Mouse (Mus musculus) adrenal gland, postnatal 14 days (tissue): Measurements from ENCODE around the gene Fkbp5. TPM values are rescaled to one million over a fixed set of nuclear protein-coding genes. Genes with fewer than 3 reads are reported as not detected.
"Not testable (repeated sequence)": the region's sequence is repeated elsewhere in the genome, so short reads cannot be mapped to it uniquely, and the experiment has no call there.

Experiments used
- DNase-seq: peaks from one replicate; pipeline ENCODE4 v3.0.0; 2021; ENCODE audit warnings: mixed read lengths
- total RNA-seq: library from RNA; stranded (reverse); gene quantifications from 2 replicates; pipeline ENCODE4 v1.2.3, GENCODE M21; 2021

Fkbp5 gene
- total RNA-seq, 1 experiment from 2014 or later: 73.0 TPM

DNA sequence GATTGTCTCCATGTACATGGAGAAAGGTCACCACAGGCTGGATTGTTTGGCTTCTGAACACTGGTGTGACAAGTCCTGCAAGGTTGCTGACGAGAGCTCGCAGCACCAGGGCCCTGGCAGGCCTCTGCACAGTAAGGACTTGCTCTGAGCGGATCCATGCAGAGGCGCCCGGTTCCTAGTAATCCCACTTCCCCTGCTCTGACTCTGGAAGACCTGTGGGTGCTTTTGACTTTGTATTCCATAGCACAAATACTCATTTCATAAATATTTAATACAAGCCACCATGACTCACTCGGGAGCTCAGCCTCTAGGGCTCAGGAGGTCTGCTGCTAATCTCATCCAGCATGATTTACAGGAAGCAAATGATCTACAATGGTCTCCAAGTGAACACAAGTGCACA lies 97.7 kb downstream of the Fkbp5 start:
- DNase-seq: peak; percentile 21

GRCm38 (mm10) chr17:28418954-28419353 lies 98.4 kb downstream of the Fkbp5 start:
- peak; percentile 44 for DNase-seq

DNA sequence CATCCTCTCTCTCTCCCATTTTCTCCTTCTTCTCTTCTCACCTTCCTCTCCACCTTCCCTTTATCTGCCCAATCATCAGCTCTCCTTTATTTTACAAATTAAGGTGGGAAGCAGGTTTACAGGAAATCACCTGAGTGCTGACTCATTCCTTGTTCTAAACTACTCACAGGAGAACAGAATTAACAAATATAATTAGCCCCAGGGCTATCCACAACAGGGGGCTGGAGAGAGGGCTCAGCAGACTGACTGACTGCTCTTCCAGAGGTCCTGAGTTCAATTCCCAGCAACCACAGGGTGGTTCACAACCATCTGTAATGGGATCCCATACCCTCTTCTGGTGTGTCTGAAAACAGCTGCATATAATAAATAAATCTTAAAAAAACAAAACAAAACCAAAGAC lies 98.8 kb downstream of the Fkbp5 start:
- DNase-seq: not testable (repeated sequence)

DNA sequence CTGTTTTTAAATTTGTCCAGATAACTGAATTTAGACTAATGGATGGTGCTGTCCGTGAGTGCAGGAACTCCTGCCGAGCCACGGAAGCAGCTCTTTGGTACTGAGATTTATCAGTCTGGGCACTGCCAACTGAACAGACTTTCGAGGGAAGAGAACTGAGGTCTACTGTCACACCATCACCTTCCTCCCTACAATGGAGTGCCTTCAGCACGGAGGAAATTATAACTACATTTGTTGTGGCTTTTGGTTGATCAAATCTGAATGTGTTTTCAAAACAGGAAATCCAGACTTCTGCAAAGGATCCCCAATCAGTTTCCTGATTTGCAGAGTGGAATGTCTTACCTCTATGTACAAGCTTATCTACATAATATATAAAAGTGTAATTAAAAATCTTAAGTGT lies 99.6 kb downstream of the Fkbp5 start:
- no peak for DNase-seq

DNA sequence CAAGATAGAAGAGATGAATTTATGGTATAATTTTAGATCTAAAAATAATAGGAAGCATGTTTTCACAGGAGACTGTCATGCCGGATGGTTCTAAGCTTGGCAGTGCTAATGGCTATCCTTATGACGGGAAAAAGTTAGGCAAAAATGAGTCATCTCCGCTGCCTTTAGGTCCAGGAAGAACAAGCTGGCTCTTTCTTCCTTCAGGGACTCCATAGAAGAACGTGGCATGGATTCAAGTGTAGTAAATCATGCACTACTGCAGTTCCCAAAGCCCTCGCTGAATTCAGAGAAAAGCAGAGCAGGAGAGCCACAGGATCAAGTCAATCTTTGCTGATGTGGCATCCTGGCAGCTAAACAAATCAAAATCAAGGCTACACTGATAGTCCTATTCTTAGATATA lies 102.1 kb downstream of the Fkbp5 start:
- DNase-seq: peak; percentile 55

GRCm38 (mm10) chr17:28411381-28411960 lies 105.9 kb downstream of the Fkbp5 start:
- DNase-seq: peak; percentile 41

- no peak for DNase-seq
These were observed 106.6 kb downstream of the Fkbp5 start for GRCm38 (mm10) chr17:28410731-28411130.

GRCm38 (mm10) chr17:28408251-28408918 lies 108.9 kb downstream of the Fkbp5 start:
- DNase-seq: no peak

DNA sequence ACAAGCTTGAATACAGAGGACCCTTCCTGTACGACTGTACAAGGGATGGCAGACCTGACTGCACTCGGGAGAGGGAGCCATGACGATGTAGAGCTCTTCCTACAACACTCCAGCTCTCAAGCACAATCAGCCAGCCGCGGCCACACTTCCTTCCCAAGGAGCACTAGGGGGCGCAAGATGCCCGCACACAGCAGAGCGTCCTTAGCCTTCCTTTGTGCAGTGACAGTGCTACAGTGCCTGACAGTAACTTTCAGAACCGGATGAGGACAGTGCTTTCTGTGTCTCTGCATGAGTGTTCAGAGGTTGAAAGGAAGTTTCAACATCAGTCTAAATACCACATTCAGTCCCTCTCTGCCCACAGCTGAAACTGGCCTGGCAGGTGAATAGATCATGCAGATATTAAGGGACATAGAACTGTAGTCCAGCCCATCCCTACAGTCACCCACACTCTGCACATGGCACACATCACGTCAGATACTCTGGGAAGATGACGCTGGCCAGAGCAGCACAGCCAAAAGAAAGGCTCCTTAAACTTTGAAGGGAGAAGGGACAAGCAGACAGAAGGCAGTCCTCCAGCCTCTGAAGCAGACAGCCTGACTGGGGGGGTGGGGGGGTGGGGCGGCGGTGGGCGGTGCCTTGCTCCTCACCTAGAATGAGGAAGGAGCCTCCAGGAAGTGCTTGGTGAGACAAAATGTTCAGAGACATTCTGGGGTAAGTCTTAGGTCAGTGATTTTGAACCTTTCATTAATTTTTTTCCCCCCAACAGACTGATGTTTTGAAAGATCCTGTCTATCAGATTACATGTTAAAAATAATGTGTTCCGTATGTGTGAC lies 109.7 kb downstream of the Fkbp5 start:
- peak; percentile 90 for DNase-seq

DNA sequence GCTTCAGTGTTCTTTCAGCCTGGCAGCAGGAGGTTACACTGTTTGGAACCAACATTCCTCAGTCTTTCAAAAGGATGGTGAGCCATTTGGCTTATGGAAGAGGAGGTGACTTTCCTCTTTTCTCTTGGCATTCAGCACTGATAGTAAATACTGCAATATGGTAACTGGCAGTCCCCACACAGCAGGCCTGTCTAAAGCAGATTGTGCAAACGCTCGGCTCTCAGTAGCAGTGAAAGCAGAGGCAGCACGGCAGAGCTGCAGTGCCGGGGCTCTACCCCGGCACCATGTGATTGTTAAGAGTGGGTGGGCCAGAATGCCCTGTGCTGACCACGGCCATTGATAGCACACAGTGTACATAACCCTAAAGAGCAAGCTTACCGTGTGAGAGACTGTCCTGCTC lies 110.9 kb downstream of the Fkbp5 start:
- DNase-seq: no peak

GRCm38 (mm10) chr17:28404745-28405144 lies 112.6 kb downstream of the Fkbp5 start:
- DNase-seq: not testable (repeated sequence)

DNA sequence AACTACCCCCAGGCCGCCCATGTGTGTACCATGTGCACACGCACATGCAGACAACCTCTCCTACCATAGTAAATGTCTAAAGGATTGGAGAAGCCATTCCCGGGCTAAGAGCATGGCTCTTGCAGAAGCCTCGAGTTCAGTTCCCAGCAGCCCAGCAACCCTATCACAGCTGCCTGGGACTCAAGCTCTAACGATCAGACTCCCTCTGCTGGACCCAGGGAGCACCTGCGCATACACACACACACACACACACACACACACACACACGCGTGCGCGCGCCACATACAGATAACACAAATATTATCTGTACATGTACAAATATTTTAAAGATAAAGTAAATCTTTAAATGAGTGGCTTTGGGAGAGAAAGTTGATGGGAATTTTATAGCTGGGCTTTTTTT lies 113.0 kb downstream of the Fkbp5 start:
- DNase-seq: no peak

DNA sequence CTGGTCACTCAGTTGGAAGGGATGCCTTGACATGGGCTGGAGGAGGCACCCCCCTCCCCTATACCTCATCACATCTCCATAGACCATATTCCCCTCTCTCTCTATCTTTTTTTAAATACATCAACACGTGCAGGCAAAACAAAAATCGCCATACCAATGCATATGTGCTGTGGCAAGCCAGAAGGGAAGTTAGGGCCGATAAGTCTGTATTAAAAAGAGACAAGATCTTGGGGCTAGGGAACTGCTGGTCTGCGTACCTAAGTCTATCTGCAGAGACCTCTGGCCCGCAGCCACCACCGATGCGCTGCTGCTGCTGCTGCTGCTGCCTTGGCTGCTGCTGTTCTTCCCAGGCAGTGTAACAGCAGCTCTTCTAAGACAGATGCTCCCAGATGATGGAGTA lies 122.3 kb downstream of the Fkbp5 start:
- DNase-seq: no peak

DNA sequence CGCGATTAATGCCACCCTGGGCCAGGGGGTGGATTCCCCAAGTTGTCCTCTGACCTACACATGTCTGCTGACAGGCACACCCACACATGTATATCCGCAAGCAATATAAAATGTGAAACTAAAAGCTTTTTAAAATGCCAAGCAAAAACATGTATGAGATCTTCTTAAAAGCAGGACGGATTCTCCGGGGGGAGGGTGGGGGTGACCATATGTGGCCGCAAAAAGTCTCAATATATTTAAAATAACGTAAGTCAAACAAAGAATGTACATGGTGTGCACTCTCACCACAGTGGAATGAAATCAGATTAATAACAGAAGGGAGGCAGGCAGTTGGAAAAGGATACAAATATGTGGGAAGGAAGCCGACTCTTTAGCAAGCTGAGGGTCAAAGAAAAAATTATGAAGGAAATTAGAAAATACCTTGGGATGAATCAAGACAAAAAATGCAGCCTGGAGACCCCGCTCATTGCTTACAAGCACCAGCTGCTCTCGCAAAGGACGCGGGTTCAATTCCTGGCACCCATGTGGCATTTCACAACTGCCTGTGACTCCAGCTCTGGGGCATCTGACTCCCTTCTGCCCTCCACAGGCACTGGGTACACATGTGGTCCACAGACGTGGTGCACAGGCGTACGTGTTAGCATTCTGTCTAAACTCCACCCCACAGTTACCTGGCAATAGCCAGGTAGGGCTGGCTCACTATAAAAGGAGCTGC lies 123.1 kb downstream of the Fkbp5 start:
- DNase-seq: no peak

DNA sequence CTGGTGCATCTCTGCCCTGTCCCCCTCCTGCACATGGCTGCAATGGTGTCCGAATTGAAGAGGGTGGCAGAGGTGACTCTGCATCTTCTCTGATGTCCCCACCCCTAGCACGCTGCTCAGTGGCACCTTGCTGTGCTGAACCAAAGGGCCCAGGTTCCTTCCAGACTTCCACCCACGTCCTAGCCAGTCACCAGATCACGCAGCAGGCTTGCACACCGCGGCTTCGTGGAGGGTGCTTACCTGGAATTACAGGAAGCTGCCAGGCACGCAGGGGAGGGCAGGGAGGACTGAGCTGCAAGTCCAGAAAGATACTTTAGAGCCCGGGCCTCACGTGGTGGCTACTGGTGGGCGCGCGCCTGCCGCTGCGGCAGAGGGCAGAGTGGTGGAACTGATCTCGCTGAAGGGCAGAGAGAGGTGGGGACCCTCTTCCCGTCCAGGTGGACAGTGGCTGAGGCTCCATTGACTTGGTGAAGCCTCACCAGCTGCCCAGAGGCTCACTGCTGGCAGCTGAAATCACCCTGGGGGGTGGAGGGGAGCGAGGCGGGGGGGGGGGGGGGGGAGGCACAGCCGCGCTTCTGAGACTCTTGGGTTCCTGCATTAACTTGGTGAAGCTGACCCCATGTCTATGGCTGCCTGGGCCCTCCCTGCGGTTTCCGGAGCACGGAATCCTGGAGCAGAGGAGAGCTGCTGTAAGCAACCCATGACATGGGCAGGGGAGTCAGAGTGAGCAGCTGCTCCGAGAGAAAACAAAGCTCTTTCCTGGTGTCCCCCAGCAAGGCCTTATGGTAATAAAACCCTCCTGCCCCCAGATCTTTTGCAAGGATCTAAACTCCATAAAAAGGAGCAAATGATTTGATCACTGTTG lies 125.5 kb downstream of the Fkbp5 start:
- no peak for DNase-seq

- no peak for DNase-seq
These were observed 128.8 kb downstream of the Fkbp5 start for GRCm38 (mm10) chr17:28388534-28388933.

DNA sequence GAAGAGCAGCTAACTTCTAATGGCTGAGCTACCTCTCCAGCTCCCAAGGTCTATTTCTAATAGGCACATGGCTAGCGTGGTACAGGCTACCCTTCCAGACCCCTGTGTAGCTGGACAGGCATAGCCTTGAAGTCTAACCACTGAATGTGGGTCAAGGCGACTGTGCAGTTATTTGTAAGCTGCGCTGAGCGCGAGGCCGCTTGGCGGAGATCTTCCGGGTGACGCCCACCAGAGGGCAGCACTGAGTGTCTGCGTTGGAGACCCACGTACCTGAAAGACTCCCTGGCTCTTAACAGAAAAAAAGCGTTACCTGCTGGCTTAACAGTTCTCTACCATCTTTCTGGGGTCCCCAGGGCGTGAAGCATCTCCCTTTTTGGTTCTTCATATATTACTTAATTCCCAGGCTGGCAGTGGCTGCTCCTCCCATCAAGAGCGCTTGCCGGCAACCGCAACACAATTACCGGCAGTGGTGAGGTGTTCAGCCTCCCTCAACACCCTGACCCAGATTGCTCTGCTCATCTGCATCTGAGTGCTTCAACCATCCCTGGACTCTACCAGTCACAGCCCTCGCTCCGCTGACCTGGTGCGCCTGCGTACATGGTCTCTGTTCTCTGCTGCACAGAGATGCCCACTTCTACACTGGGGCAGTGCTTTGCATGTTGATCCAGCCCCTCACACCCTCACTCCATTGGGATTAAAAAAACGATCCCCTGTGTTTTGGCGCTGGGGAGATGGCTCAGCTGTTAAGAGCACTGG lies 131.0 kb downstream of the Fkbp5 start:
- peak; percentile 90 for DNase-seq

DNA sequence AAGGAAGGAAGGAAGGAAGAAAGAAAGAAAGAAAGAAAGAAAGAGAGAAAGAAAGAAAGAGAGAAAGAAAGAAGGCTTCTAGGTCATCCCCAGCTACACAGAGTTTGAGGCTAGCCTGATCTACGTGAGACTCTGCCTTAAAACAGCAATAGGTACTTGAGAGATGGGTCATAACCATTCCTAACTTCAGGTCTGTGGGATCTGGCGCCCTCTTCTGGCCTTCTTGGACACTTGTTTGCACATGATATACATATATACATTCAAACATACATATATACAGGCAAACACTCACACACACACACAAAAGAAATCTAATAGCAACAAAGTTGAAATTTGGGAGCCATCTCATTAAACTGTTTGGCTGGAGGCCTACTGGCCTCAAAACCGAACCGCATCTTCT lies 133.0 kb downstream of the Fkbp5 start:
- DNase-seq: peak; percentile 58

DNA sequence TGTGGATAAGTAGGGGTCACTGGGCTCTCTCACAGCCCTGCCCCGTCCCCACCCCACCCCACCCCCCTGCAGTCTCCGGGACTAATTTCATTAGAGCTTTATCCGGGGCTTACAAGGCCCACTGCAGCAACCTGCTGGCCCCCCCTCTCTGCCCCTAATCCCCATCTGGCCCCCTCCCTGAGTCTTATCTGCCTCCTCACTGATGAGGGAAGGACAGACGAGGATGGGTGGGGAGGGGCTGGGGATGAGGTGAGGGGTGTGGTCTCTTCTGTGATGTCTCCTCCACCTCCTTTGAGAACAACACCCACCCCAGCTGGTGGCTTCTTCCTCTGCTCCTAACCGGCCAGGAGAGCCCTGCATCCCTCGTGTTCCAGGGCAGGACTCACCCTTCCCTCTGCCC lies 137.1 kb downstream of the Fkbp5 start:
- DNase-seq: no peak

DNA sequence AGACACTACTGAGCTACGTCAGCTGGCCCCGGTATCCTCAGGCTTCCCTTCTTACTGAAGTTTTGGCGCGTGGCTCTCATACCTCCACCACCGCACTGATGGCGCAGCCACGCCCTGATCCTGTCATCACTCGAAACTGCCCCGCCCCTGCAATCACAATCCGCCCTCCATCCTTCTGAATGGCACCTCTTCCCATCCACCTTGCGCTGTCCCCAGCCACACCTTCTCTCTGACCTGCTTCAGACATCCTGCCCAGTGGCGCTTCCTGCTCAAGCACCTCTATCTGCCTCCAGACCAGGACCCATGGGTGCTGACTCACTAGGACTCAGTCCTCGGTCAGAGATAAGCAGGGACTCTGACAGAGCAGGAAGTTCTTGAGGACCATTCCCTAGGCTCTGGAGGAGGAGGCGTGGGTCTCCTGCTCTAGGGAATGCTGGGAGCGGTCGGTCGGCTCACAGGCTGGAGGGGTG lies 141.7 kb downstream of the Fkbp5 start:
- no peak for DNase-seq

- DNase-seq: no peak
These were observed 142.8 kb downstream of the Fkbp5 start for GRCm38 (mm10) chr17:28374494-28374893.
